Mouse (Mus musculus): ENCODE results near the gene Wdr44. TPM values are rescaled to one million over a fixed set of nuclear protein-coding genes. Genes with fewer than 3 reads are reported as not detected.
"Not testable (repeated sequence)": the region's sequence is repeated elsewhere in the genome, so short reads cannot be mapped to it uniquely, and the experiment has no call there.

Wdr44 gene
- 10 to 100 TPM; 10.5 to 10.8 TPM for total RNA-seq (2021)
- long read RNA-seq, experiment 1, full-length matches to known transcripts, result 7 of 11 reads
- long read RNA-seq, experiment 1, partial matches to known transcripts, result 4 of 11 reads
- long read RNA-seq, experiment 1, other reads (novel, unspliced or antisense), result 0 of 11 reads
- long read RNA-seq, experiment 2, full-length matches to known transcripts, result 7 of 14 reads
- long read RNA-seq, experiment 2, partial matches to known transcripts, result 4 of 14 reads
- long read RNA-seq, experiment 2, other reads (novel, unspliced or antisense), result 3 of 14 reads

DNA sequence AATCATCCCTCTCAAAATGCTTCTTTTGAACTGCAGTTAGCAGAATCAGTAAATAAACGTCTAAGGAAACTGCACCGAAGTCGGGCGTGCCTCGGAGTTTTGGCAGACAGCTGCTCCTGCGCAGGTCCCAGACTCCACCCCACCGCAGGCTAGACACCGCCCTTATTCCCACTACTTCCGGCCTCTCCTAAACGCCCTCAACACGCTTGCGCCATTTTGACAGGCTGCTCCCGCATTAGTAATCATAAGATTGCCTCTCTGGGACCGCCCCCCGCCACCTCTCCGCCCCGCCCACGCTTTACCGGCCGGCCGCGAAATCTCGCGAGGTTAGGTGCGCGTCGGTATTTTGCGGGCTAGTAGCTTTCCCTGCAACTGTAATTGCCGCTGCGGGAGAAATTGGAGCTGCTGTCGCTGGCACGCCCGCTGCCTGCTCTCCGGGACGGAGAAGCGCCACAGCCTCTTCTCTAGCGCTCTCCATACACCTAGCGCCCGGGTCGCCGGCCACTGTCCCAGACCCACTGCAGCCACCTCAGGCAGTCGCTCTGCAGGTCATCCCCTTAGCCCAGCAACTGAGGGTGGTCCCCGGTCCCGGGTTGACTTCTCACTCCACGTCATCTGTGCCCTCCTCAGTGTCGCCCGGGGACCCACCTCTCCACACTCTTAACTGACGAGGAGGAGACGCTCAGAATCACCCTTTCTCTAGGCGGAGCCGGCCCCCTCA, at the start of gene Wdr44:
TSS of gene Wdr44 (plus strand) at position 330 of the 721 bp plus-strand sequence.
- DNase-seq, result peak; percentile 94

DNA sequence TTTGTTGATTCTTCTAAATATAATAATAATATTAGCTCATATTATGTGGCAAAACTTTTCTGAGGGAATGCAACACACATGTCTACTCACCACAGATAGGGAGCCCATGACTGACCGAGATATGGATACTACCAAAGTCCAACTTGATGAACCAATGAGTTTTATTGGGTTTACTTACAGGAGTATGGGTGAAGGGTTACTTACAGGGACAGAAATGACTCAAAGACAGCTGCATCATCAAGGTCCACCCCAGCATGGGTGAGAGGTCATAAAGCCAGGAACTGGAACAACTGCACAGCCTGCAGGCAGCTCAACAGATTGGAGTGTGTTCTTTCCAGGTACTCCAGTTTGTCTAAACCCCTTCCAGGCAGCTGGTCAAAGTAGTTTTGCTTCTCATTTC, 44.5 kb upstream of the Wdr44 start:
- intact Hi-C loops (cut with DNase I; ENCODE audit: low total_unique reads), result no loop called here
- DNase-seq, result no peak

More for the DNA sequence above, at the start of gene Wdr44:
- intact Hi-C loops (cut with DNase I; ENCODE audit: low total_unique reads), result no loop called here

DNA sequence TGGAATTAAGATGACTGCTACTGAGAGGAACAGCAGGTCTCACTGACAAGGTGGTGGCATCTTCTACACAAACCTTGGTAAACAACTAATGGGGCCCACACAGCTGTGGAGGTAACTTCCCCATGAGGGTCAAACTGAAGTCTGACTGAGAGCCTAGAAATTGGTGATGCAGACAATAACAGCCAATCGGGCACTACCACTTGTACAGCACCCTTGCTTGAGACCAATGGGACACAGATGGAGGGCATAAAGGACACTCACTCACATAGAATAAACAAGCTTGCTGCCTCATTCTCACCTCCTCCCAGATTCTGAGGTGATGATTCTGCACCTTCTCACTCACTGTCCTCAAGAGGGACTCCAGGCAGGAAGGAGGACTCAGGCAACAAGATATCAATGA, 30.6 kb upstream of the Wdr44 start:
- no peak for DNase-seq
- intact Hi-C loops (cut with DNase I; ENCODE audit: low total_unique reads), result no loop called here

DNA sequence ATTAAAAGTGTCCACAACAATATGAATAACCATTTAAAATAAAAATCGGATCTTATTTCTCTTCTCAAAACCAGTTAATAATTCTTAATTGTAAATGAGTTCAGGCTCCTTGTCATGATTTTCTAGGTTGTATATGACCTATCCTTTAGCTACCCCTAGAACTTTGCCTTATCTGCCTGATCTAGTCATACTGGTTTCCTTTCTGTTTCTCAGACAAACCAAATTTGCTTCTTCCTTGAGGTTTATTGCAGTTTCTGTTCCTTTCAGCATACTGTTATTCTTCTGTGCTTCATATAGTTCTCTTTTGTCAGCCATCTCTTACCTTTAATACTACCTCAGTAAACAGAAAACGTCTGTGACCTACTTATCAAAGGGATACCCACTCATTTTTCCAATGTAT, 19.7 kb upstream of the Wdr44 start:
- DNase-seq, result no peak
- intact Hi-C loops (cut with DNase I; ENCODE audit: low total_unique reads), result no loop called here

DNA sequence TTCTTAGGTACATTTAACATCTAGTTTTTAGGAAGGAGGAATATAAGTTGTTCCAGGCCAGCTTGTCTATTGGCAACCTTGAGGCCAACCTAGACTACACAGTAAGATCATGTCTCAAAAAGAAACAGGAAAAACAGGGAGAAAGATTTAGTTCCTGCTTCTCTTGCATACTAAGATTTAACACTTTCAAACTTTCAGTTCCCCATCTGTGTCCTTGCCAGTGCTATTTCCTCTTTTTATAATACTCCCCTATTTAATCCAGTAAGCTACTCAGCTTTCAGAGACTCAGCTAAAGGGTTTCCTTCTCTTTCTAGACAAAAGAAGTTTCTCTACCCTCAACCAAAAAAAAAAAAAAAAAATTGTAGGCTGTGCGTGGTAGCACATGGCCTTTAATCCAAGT, 17.4 kb upstream of the Wdr44 start:
- intact Hi-C loops (cut with DNase I; ENCODE audit: low total_unique reads), result no loop called here

DNA sequence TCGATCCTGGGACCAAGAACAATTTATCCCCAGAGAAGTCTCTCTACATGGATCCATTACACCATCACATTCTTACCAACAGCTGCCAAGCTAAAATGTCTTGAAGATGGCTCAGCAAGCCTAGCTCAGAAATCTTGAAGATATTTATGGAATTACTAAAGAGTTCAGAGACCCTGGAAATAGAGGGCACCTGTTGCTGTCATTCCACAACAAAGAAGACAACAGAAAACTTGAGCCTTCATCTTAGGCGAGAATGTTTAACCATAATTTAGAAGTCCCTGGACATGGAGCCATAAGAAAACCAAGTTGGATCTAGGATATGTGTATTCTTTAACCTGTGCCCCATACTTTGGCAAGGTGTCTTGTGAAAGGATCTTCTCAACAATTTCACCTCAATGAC, 16.3 kb upstream of the Wdr44 start:
- intact Hi-C loops (cut with DNase I; ENCODE audit: low total_unique reads), result no loop called here

More for the DNA sequence above, 17.4 kb upstream of the Wdr44 start:
- no peak for DNase-seq

DNA sequence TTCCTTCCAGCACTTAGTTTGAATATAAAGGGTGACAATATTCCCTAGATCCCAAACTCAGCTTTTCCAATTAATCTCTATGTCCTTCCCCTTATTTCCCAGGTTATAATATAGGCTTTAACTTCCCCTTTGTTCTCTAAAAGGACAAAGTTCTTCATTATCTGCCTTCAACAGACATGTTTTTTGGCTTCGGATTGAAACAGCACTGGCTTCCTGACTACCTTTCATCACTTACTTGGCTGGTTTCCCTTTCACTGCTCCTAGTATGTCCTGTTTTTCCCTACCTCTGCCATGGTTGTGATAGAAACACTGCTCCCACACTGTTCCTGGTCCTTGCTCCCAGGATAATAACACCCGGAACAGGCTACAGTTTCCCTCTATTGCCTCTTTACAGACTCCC, 15.3 kb upstream of the Wdr44 start:
- intact Hi-C loops (cut with DNase I; ENCODE audit: low total_unique reads), result no loop called here
- no peak for DNase-seq

More for the DNA sequence above, 16.3 kb upstream of the Wdr44 start:
- DNase-seq, result no peak

DNA sequence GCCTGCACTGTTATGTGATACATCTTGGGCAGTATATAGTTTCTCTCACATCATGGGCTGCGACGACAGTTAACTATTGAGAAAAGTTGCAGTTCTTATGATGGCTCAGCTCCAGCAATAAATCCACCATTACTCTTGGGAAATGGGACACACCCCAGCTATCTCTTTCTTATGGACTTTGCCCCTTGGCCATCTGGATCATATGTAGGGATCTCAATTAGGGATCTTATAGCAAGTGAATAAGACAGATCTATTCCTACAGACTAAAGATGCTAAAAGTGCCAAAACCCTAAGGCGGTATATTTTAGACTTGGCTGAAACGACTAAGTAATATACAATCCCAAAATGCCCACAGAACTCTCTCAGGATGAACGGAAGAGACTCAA, 522 bp upstream of the Wdr44 start:
- DNase-seq, result no peak
- intact Hi-C loops (cut with DNase I; ENCODE audit: low total_unique reads), result no loop called here

DNA sequence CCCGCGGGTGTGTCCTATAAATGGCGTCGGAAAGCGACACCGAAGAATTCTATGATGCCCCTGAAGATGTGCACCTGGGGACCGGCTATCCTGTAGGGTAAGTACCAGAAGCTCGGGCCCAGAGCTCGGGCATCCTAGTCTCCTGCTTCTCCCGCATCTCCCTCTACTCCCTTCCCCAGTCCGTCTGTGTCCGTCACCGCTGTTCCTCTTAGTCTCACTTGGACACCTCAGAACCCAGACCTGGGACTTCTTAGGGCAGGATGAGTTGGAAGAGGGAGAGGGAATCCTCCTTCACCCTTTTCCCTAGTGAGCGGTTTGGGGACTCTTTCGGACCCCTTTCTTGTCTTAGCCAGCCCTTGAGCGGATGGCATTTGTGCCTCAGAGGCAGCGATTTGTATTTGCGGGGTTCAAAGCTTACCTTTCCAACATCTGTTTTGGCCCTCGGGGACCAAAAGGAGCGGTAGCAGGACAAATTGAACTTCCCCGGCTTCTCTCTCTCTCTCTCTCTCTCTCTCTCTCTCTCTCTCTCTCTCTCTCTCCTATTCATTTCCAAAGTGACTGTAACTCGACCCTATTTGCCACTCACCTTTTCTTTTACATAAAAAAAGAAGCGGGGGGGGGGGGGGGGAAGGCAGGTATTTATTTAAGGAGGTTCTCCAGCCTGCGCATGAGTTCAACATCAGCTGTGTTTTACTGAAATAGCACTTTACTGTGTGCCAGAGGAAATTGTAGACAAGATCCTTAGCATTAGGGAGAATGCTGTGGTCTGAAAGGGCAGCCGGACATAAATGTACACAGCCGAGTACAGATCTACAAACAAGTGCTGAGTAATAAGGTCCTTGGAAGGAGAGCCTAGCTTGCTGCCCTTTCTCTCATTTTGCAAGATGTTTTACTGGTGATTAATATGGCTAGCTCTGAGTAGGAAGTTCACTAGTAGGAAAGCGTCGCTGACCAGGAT, 871 bp downstream of the Wdr44 start:
- intact Hi-C loops (cut with DNase I; ENCODE audit: low total_unique reads), result no loop called here
- DNase-seq, result no peak

DNA sequence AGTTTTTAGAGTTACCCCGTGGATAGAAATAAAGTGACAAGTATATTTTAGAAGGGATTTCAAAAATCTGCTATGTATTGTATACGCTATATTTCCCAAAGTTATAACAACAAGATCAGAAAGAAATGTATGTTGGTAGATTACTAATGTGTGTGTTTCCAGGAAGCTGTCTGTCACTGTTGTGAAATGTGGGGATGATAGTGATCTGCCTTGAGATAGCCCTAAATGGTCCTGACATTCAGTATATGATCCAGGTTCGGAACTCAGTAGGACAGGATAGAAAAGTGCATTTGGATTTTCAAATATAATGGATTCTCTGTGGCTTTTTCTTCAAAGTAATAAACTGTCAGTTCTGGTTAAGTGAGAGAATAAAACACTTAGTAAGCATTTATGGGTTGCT, 1.7 kb downstream of the Wdr44 start:
- intact Hi-C loops (cut with DNase I; ENCODE audit: low total_unique reads), result no loop called here
- no peak for DNase-seq

DNA sequence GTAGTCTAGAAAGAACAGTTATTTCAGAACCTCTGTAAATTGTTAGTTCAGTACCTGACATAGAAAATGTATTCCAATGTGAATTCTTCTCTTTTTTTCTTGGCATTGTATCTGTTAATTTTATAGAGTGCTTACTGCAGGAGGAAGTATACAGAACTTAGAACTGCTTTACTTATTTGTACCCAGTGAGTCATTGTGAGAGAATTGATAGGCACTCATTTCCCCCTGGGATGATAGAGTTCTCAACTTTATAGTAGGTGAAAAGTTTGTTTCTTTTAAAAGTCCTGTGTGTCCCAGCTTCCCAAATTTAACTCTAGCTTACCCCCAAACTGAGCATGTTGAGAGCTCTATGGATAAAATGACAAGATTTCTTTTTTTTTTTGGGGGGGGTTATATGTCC, 2.3 kb downstream of the Wdr44 start:
- intact Hi-C loops (cut with DNase I; ENCODE audit: low total_unique reads), result no loop called here
- DNase-seq, result no peak

DNA sequence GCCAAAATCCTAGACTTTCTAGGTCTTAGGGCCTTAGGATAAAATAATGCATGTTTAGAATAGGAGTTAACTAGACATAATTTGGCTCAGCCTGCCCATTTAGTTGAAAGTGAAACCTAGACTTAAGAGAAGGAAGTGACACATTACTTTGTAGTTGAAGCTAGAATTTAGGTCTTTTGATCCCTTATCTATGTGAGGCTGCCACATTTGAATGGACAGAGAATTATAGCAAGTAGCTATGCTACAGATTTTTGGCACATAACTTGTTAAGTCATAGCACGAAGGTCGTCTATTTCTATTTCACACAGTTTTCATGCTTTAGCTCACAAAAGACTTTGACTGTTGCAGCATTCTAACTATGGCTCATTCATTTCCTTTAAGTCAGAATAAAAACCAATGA, 4.5 kb downstream of the Wdr44 start:
- intact Hi-C loops (cut with DNase I; ENCODE audit: low total_unique reads), result no loop called here
- no peak for DNase-seq

DNA sequence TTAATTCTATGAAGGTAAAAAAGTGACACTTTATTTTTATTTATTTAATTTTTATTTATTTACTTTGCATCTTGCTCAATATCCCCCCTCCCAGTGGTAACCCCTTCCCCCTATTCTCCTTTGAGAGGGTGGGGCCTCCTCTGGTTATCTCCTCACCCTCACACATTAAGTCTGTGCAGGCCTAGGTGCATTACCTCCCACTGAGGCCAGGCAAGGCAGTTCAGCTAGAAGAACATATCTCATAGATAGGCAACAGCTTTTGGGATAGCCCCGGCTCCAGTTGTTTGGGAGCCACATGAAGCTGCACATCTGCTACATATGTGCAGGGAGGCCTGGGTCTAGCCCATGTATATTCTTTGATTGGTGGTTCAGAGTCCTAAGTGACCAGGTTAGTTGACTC, 6.2 kb downstream of the Wdr44 start:
- DNase-seq, result no peak
- intact Hi-C loops (cut with DNase I; ENCODE audit: low total_unique reads), result no loop called here

DNA sequence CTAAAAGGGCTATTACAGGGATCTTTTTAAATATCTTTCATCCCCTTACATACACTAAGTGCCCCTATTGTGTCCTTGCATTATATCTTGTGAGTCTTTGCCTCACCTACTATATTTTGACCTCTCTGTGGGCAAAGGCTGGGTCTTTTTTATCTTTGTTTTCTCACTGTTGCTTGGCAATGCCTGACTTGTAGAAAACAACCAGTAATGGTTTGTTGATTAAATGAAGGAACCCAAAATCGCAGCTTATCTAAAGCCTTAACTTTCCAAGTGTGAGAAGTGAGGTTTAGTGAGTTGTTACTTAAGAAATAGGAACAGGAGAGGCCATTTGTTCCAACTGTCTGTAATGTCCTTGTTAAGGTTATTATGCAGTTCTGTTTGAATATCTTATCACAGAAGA, 24.4 kb downstream of the Wdr44 start:
- no peak for DNase-seq
- intact Hi-C loops (cut with DNase I; ENCODE audit: low total_unique reads), result no loop called here

DNA sequence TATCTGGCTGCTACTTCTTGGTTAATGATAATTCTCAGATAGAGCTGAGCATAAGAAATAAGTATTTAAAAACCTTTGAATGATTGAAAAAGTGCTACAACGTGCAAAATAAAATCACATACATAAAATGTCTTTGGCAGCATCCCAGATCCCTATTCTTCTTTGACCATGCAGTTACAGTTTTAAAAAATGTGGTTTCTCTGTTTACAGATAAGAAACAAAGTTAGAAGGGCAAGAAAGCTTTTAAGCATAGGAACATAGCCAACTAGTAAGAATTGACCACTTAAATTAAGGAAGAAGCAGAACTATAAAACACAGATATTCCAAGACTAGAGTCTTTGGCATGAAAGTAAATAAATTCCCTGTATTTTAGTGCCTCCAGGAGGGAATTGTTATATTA, 34.6 kb downstream of the Wdr44 start:
- intact Hi-C loops (cut with DNase I; ENCODE audit: low total_unique reads), result no loop called here
- no peak for DNase-seq

DNA sequence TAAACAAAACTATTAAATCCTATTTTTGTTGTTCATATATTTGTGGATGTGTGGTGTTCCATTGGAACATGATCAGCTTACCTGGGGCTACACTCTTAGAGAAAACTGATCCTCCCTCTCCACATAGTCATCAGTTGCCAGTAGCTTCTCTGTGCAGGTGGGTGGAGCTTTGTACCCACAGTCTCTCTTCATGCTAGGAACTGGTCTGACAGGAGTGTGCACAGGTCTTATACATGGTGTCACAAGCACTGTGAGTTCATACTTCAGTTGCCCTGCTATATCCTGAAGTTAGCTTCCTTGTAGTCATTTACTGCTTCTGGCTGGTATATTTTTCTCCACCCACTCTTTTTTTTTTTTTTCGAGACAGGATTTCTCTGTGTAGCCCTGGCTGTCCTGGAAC, 61.8 kb downstream of the Wdr44 start:
- no peak for DNase-seq
- intact Hi-C loops (cut with DNase I; ENCODE audit: low total_unique reads), result no loop called here

DNA sequence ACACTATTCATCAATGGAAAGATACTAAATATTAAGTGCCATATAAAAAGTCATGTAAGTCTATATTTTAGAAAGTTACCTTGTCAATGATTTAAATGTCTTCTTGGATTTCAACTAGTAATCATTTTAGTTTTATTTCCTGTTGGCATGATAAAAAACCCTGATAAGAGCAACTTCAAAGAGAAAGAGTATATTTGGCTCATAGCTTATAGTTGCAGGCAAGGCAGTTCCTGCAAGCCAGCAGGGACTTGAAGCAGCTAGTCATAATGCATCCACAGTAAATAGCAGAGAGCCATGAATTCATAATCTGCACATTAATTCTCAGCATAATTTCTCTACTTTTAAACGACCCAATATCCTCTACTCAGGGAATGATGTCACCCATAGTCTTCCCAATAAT, 75.0 kb downstream of the Wdr44 start:
- DNase-seq, result no peak
- intact Hi-C loops (cut with DNase I; ENCODE audit: low total_unique reads), result no loop called here

DNA sequence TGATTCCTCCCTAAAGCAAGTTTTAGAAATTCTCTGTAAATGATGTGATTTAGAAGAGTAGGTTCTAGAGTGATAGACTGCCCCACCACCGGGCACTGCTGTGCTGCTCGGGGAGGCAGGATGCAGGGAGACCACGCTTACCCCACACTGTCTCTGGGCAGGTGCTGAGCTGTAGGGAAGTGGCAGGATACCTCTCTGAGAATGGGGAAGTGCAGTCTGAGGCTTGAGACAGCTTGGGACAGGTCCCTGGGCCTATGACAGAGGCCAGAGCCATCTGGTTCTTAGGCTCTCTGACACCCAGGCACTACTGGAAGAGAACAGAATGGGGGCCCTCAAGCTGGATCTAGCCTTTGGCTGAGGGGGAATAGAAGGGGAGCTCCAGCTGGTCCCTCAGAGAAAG, 114.3 kb downstream of the Wdr44 start:
- DNase-seq, result no peak

DNA sequence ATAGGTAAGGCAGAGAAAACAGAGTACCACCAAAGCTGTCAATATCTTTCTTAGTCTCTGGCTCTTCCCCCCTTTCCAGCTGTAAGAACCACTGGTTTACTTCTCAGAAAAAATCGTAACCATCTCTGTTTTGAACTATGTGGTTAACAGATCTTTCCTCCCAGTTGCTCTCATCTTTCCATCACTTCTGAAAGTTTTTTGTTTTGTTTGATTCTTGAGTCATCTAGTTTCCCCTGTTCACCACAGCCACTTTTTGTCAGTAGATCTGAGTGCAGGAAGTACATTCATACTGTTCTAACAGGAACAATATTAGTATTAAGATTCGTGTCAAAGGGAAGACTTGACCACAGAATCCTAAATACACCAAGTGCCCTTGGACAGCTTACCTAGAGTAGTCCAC, 117.5 kb downstream of the Wdr44 start:
- no peak for DNase-seq
- intact Hi-C loops (cut with DNase I; ENCODE audit: low total_unique reads), result no loop called here

More for the DNA sequence above, 114.3 kb downstream of the Wdr44 start:
- intact Hi-C loops (cut with DNase I; ENCODE audit: low total_unique reads), result no loop called here

DNA sequence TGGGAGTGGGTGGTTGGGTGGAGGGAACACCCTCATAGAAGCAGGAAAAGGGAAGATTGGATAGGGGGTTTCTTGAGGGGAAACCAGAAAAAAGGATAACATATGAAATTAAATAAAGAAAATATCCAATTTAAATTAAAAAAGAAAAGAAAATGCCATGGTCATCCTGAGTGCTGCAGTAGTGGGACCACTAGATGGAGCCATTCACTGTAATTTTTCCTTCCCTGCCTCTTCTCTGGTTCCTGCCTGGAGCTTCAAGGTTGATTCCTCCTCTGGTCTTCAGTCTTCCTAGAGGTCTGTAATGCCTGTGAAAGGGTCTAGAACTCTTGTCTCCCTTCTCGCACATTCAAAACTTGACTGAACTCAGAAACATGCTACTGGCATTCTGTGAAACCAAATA, 120.4 kb downstream of the Wdr44 start:
- intact Hi-C loops (cut with DNase I; ENCODE audit: low total_unique reads); DNase-seq: not testable (repeated sequence)
